Mouse (Mus musculus) left cerebral cortex, adult 2 months (tissue): ENCODE measurements around the gene Acap1. TPM values are rescaled to one million over a fixed set of nuclear protein-coding genes. Genes with fewer than 3 reads are reported as not detected.

Experiments
- DNase-seq, 2 experiments: peaks; one replicate each; pipeline ENCODE4 v3.0.0; 2021 to 2022; ENCODE audit warnings: low spot score in 2 of 2, mixed read lengths in 1 of 2; ENCODE audit errors: extremely low spot score in 1 of 2
- H3K27ac ChIP-seq: fragments of 200-600 bp; 2 replicates; pipeline ENCODE4 v1.8.1; 2022
- H3K4me3 ChIP-seq: fragments of 200-600 bp; 2 replicates; pipeline ENCODE4 v1.8.1; 2022
- CTCF ChIP-seq: fragments of 200-600 bp; IDR thresholded peaks from 2 replicates; pipeline ENCODE4 v1.8.1; 2022; ENCODE audit warnings: antibody characterized with exemption, mild to moderate bottlenecking, moderate library complexity
- intact Hi-C: fragments of 180-260 bp; cut with DNase I; formaldehyde crosslinking; loops from one replicate; pipeline ENCODE4 v1.15.1; 2025
- total RNA-seq, 2 experiments: library from RNA; stranded (reverse); gene quantifications; 2 replicates each; pipeline ENCODE4 v1.2.3; 2021

The Acap1 gene
- total RNA-seq, 2 experiments from 2014 or later: not detected

DNA sequence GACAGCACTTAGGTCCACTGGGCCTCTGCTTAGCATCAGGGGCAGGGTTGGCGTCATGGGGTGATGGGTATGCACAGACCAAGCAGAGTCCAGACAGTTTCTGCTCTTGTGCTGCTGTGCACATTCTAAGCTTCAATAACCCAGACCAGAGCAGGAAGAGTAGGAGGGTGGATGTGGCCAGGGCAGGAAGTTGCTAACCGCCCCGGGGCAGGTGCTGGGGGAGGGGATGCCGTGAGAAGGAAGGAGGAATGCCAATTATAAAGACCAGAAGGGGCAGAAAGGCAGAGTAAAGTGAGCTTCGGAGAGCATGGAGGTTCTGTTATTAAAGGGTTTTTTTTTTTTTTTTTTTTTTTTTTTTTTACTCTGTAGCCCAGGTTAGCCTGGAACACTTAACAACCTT lies 668 bp downstream of the Acap1 start:
- intact Hi-C loops: no loop called here

DNA sequence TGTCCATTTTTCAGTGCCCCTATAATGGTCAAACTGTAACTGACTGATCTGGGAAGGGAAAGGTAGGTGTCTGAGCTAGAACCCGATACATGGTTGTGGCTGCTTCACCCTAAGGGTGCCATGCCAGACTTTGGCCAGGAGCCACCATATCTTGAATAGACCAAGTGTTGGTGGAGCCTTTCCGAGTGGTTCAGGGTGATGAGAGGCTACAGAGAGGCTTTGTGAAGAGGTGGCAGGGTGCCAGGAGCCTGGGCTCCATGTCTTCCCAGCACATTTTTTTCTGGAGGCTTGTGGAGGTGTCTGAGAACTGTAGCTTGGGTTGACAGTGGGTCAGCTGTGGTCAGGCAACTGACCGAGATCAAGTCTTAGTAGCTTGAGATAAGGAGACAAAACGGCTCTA lies 3.9 kb downstream of the Acap1 start:
- Histone ChIP-seq H3K4me3 (no peak overlapping the region), H3K27ac (no peak overlapping the region)
- intact Hi-C loops: no loop called here
- no peak for TF ChIP-seq CTCF
- no peak for DNase-seq

More for the DNA sequence above, 668 bp downstream of the Acap1 start:
- Histone ChIP-seq H3K4me3 (no peak overlapping the region), H3K27ac (no peak overlapping the region)
- no peak for DNase-seq
- TF ChIP-seq CTCF: no peak

DNA sequence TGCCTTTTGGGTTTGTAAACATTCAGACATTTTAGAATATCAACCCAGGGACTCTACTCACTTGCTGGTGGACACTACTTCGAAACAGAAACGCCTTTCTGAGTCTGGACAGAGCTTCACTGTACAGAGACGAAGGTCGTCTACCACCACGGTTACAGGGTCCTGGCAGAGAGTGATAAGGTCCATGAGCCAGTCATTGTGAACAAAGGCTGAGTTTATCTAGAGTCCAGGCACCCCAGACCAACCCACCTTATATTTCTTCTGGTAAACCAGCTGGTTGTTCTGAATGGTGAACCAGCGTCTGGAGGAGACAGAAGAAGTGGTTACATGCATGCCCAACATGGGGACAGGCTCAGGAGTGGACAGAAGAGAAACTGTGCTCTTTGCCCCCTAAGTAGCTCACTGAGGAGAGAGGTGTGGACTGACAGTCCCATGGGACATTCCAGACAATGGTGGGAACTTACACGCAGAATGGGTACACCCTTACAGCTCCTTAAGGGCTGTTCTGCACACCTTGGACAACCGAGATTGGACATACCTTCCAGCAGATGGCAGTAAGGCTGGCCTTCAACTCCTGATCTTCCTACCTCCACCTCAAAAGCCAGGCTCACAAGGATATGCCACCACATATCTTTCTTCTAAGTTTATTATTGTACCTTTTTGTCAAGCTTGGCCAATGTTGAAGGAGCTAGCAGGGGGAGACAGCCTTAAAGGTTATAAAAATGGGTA lies 8.3 kb downstream of the Acap1 start:
- intact Hi-C loops: no loop called here
- no peak for DNase-seq
- H3K4me3 ChIP-seq: no peak overlapping the region
- TF ChIP-seq CTCF: peak; percentile 7
- no peak overlapping the region for H3K27ac ChIP-seq

DNA sequence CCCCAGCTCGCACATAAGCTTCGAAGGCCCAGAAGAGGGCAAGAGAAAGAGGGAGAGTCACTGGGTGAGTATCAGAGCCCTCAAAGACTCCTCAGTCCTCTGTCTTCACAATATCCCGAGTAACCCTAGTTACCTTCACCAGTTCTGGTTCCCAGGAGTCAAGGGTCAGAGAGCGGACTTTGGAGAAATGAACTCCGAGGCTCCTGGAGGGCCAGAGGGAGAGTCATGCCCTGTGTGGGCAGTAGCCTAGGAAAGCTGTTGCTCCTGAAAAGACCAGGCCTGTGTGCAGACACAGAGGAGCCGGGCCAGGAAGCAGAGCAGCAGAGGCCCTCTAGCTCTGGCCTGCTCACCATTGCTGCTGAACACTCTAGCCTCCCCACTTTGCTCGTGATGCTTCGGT lies 10.7 kb downstream of the Acap1 start:
- DNase-seq: no peak
- H3K27ac ChIP-seq: no peak overlapping the region
- no peak for TF ChIP-seq CTCF
- no peak overlapping the region for H3K4me3 ChIP-seq
- intact Hi-C loops: no loop called here

DNA sequence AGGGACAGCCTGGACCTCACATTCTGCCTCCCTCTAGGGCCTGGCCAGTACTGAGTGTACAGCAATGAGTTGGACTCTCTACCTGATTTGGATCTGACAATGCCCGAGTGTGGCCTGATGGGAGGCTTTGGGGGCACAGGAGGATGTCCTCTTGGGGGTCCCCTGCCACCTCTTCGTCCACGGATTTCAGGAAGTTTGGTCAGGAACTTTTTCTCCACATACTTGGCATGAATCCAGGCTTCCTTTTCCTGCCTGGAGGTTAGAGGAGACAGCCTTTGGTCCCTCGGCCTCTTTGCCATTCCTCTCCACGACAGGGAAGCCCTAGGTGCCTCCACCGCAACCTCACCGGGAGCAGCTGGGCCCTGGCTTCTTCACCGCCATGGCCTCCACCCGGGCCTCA lies 11.1 kb downstream of the Acap1 start:
- TF ChIP-seq CTCF: no peak
- no peak overlapping the region for H3K27ac ChIP-seq
- H3K4me3 ChIP-seq: no peak overlapping the region
- no peak for DNase-seq
- intact Hi-C loops: no loop called here

DNA sequence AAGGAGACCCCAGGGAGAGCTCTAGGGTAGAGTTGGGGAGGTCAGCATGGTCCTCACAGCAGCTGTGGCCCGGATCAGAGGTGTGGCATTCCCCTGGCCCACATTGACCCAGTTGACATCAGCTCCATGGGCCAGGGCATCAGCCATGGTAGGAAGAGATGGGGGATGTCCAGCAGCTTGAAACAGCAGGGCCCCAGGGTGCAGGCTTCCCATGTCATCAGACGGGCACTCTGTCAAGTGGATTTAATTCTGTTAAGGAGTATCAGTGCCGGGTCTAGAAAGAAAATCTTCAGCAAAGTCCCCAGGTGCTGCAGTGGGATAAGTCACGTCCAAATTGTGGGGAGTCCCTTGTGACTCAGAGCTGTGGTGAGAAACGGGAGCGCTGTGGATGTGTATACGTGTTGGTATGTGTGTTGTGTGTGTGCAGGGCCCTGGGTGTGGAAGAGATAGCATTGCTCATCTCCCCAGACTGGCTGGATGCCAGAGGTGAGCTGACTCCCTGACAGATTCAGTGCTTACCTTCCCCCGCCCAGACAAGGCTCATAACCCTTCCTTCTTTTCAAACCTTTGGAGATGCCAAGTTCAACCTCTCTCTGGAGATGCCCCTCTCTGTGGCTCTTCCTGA lies 11.7 kb downstream of the Acap1 start:
- DNase-seq: no peak
- H3K4me3 ChIP-seq: no peak overlapping the region
- H3K27ac ChIP-seq: no peak overlapping the region
- TF ChIP-seq CTCF: no peak
- intact Hi-C loops: no loop called here

DNA sequence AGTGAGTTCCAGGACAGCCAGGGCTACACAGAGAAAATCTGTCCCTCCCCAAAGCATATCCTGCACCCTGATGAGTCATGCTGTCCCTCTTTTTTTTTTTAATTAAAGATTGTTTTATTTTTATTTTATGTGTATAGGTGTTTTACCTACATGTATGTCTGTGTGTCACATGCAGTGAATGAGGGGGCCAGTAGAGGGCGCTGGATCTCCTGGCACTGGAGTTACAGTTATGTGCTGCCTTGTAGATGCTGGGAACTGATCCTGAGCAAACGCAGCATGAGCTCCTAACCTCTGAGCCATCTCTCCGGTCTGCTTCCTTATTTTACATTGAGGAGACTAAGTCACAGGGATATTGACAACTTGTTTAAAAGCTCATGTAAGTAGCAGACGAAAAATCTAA lies 12.3 kb downstream of the Acap1 start:
- intact Hi-C loops: no loop called here
- no peak overlapping the region for H3K4me3 ChIP-seq
- peak; percentile 51 for TF ChIP-seq CTCF
- no peak for DNase-seq
- no peak overlapping the region for H3K27ac ChIP-seq

DNA sequence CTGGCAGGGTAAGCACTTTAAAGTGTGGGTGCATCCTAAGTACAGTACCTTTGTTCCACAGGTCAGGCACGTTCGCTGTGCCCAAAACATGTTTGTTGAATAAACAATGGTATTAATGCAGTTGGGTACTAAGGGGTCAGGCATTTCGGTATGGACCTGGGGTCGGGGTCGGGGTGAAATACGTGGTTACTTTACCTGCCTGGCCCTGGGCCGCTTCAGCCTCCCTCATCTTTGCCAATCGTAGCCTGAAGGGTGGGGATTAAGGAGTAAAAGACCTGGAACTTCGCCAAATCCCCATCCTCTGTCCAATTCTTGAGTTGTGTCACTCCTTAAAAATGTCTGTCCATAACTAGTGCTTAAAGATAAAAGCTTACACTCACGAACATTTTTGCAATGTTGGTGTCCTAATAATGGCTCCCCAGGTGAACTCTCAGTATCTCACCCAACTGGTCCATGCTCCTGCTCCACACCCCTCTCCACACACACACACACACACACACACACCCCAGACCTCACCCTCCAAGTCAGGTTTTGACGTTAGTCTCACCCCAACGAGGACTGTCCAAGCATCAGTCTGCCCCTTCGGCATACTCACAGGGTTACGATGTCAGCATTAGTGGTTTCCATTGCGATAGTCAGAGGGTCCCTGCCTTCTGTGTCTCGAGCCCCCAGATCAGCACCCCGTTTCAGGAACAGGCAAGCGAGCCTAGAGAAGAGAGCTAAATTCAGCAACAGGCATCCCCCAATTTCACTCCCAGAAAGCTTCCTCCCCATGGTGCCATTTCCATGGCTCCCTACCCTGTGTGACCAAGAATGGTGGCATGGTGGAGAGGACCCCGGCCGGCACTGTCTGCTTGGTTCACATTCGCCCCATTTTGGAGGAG lies 13.3 kb downstream of the Acap1 start:
- H3K4me3 ChIP-seq: peak overlapping the region; percentile 53
- no peak for DNase-seq
- intact Hi-C loops: loop anchor here (2.0 kb wide), 1 partner anchor 19 kb away; the partner anchor contains the start of genes 2810408A11Rik and Neurl4

DNA sequence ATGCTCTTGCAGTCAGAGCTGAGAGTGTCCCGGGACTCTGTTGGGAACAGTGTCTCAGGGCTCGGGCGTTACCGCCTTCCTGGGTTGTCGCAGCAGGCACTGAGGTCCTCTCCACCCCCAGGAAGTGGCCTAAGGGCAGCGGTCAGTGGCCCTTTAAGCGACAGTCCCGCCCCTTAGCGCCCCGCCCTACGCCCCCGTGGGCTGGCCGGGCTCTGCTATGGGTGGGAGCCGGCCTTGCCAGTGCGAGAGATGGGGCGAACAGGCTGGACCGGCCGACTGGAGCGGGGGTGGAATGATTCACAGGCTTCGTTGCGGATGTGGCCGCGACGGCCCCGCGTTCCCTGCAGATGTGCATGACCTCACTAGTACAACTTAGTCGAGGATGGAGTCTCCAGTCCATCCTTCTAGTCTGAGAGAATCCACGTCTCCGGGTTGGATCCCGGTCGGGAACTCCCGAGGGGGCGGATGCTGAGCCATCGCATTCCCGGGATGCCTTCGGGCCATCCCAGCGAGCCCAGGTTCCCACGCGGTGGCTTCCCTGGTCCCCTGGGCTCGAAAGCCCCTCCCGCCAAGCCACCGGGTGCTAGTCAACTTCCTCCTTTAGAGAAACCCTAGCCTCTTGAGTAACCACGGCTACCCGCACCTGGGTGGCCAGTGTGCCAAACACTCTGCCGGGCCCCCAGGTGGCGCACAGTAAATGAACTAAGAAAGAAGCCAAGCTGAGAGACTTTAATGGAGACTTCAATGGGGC lies 14.3 kb downstream of the Acap1 start, which contains the start of gene Kctd11:
Gene Kctd11, minus strand, starts transcription at position 554 of the 751 bp plus-strand sequence.
- H3K27ac ChIP-seq: peak within 1 kb of the TSS; percentile 78
- DNase-seq: peak; percentile 72 to 73
- intact Hi-C loops: loop anchor here (2.0 kb wide), 1 partner anchor 20 kb away; the partner anchor contains the start of genes 2810408A11Rik and Neurl4
- peak within 1 kb of the TSS; percentile 53 for H3K4me3 ChIP-seq
- peak; percentile 33 for TF ChIP-seq CTCF

More for the DNA sequence above, 13.3 kb downstream of the Acap1 start:
- peak overlapping the region; percentile 78 for H3K27ac ChIP-seq
- TF ChIP-seq CTCF: no peak

DNA sequence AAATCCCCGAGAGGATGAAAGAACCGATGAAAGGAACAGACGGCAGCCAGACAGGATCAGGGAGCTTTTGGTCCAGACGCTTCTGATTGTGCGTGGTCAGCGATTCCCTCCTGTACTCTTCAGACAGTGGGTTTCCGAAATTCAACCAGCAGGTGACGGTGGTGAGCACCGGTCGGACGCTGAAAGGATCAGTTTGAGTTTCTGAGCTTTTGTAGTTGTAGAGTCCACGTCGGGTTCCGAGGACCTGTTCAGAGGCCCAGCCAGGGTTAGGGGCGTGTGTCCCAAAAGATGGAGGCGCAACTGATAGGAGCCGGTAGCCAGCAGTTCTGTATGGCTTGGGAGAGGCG lies 14.9 kb downstream of the Acap1 start:
- peak in 1 of 2 experiments; percentile 28 for DNase-seq
- intact Hi-C loops: loop anchor here (2.0 kb wide), 1 partner anchor 20 kb away; the partner anchor contains the start of genes 2810408A11Rik and Neurl4
- Histone ChIP-seq H3K4me3 (peak overlapping the region; percentile 53), H3K27ac (peak overlapping the region; percentile 78)
- peak; percentile 72 for TF ChIP-seq CTCF

DNA sequence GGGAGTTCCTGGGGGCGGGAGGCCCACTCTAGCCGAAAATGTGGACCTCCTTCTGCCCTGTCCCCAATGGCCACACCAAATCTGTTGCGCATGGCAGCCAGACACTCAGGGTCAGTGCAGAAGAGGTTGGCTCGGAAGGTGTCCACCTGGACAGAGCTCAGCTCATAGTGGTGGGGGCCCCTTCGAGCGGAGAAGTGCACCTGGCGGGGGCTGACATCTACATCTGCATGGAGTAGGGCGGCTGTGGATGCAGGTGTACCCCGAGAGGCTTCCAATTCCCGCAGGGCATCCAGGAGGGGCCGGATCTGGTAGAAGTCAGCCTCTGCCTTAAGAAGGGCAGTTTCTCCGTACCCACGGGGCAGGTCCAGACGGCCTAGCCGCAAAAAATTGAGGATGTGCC lies 15.6 kb downstream of the Acap1 start:
- peak overlapping the region; percentile 53 for H3K4me3 ChIP-seq
- TF ChIP-seq CTCF: no peak
- intact Hi-C loops: loop anchor here (2.0 to 5.0 kb wide), 3 partner anchors 21 to 122 kb away; partner anchors contain the start of genes 2810408A11Rik, Fgf11, Neurl4 and Polr2a

More for the DNA sequence above, 15.6 kb downstream of the Acap1 start:
- DNase-seq: no peak
- H3K27ac ChIP-seq: no peak overlapping the region
